Mouse (Mus musculus): ENCODE data around the gene Tspyl2. TPM values are rescaled to one million over a fixed set of nuclear protein-coding genes. Genes with fewer than 3 reads are reported as not detected.
"Not testable (repeated sequence)": the region's sequence is repeated elsewhere in the genome, so short reads cannot be mapped to it uniquely, and the experiment has no call there.

Tspyl2 gene
- polyA plus RNA-seq, 1 experiment from 2014 or later, result 10.7 TPM

DNA sequence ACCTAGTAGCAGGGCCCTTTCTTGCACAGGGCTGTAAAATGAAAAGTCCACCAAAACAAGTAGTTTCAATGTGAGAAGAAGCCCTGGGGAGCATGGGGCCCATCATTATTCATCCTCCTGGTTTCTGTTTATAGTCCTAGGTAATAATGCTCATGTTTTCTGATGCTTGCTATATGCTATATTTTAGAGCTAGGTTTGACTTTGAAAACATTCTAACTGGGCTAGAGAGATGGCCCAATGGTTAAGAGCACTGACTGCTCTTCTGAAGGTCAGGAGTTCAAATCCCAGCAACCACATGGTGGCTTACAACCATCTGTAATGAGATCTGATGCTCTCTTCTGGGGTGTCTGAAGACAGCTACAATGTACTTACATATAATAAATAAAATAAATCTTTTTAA is 12.8 kb downstream of the Tspyl2 start:
- H3K4me2 ChIP-seq; H3K27ac ChIP-seq; H3K9ac ChIP-seq; H3K4me1 ChIP-seq; H3K9me3 ChIP-seq (replicated peaks); H3K27me3 ChIP-seq (replicated peaks); ATAC-seq; H3K36me3 ChIP-seq; H3K4me3 ChIP-seq: not testable (repeated sequence)

DNA sequence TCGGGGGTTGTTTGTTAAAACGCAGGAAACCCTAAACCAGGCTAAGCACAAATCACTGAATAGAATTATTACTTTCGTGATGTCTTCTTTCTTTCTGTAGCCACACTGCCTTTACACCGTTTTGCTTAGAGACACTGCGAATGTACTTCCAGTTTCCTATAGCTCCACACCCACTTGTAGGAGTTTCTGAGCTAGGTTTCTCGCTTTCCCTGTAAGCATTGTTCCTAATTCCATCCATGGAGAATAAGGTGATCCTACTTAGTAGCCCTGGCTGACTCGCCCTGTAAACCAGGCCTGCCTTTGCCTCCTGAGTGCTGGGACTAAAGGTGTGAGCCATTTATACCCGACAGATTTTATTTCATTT is 14.6 kb downstream of the Tspyl2 start:
- WGBS (ENCODE audit: insufficient replicate concordance), result 19% methylated on average over 8 of the region's 8 CpGs
- Histone ChIP-seq H3K36me3 (no peaks in the 10 kb centered on the region), H3K9ac (peak overlapping the region; percentile 48; the same call in 1 of the 2 replicates), H3K4me1 (peaks cover 9% of the 10 kb centered on the region; the same call in 1 of the 2 replicates), H3K9me3 (replicated peaks) (no peaks in the 10 kb centered on the region), H3K27me3 (replicated peaks) (peaks cover 9% of the 10 kb centered on the region; the same call in 1 of the 2 replicates), H3K4me3 (peak overlapping the region; percentile 65), H3K4me2 (peak overlapping the region; percentile 74), H3K27ac (no peak overlapping the region)
- ATAC-seq, result peak; percentile 43

GRCm38 (mm10) chrX:152326996-152327688 is 15.1 kb downstream of the Tspyl2 start, which contains the start of gene Kantr:
Gene Kantr (minus strand): TSS chrX:152327495.
- Histone ChIP-seq H3K27ac (peak within 1 kb of the TSS; percentile 20; the same call in 1 of the 2 replicates), H3K9ac (peak within 1 kb of the TSS; percentile 67), H3K4me3 (peak within 1 kb of the TSS; percentile 65), H3K27me3 (replicated peaks) (peaks cover 9% of the 10 kb centered on the region; the same call in 1 of the 2 replicates), H3K36me3 (no peaks in the 10 kb centered on the region), H3K4me2 (peak within 1 kb of the TSS; percentile 74), H3K4me1 (peaks cover 9% of the 10 kb centered on the region; the same call in 1 of the 2 replicates), H3K9me3 (replicated peaks) (no peaks in the 10 kb centered on the region)
- ATAC-seq, result peak; percentile 100
- 7% methylated on average over 29 of the region's 29 CpGs for WGBS (ENCODE audit: insufficient replicate concordance)

DNA sequence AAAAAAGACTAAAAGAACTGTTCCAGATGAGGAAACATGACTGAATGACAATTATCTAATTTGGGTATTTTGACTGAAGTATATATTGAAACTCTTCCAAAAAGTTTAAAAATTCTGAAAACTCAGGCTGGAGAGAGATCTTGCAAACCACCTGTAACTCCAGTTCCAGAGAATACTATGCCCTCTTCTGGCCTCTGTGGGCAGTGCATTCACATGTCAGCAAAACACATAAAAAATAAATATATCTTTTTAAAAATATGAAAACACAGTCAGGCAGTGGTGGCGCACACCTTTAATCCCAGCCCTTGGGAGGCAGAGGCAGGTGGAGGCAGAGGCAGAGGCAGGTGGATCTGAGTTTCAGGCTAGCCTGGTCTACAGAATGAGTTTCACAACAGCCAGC is 18.6 kb downstream of the Tspyl2 start:
- Histone ChIP-seq H3K4me3 (no peak overlapping the region), H3K27ac (no peak overlapping the region), H3K4me2 (no peak overlapping the region), H3K36me3 (no peaks in the 10 kb centered on the region), H3K9ac (no peak overlapping the region), H3K27me3 (replicated peaks) (peaks cover 6% of the 10 kb centered on the region; the same call in 1 of the 2 replicates), H3K4me1 (peaks cover 9% of the 10 kb centered on the region; the same call in 1 of the 2 replicates), H3K9me3 (replicated peaks) (no peaks in the 10 kb centered on the region)
- 53% methylated on average over 1 of the region's 1 CpGs for WGBS (ENCODE audit: insufficient replicate concordance)
- no peak for ATAC-seq

DNA sequence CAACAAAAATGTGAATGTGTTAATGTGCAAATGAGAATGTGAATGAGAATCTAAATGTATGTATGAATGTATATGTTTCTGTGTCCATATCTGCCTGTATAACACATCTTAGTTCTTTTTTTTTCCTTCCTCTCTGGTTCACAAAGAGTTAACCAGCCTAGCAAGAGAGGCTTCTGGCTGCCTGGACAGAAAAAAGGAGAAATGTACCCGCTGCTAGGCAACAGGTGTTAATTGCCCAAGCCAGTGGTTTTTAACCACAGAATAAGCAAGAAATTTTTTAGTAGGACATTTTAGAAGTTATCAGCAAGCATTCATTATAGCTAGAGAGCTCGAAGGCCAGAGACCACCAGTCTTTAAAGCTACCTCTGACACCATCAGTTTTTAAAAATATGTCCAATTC is 19.4 kb downstream of the Tspyl2 start:
- H3K27me3 ChIP-seq (replicated peaks), result peaks cover 6% of the 10 kb centered on the region; the same call in 1 of the 2 replicates
- H3K27ac ChIP-seq, result no peak overlapping the region
- H3K4me3 ChIP-seq, result no peak overlapping the region
- H3K9ac ChIP-seq, result no peak overlapping the region
- peaks cover 9% of the 10 kb centered on the region; the same call in 1 of the 2 replicates for H3K4me1 ChIP-seq
- no peak overlapping the region for H3K4me2 ChIP-seq
- no peaks in the 10 kb centered on the region for H3K9me3 ChIP-seq (replicated peaks)
- no peak for ATAC-seq
- 50% methylated on average over 2 of the region's 2 CpGs for WGBS (ENCODE audit: insufficient replicate concordance)
- no peaks in the 10 kb centered on the region for H3K36me3 ChIP-seq

GRCm38 (mm10) chrX:152320535-152320934 is 21.7 kb downstream of the Tspyl2 start:
- Histone ChIP-seq H3K27me3 (replicated peaks) (no peaks in the 10 kb centered on the region; the same call in 1 of the 2 replicates), H3K36me3 (no peaks in the 10 kb centered on the region), H3K4me2 (no peak overlapping the region), H3K27ac (no peak overlapping the region), H3K4me3 (no peak overlapping the region), H3K4me1 (no peaks in the 10 kb centered on the region), H3K9me3 (replicated peaks) (no peaks in the 10 kb centered on the region), H3K9ac (no peak overlapping the region)
- ATAC-seq, result no peak
- 64% methylated on average over 4 of the region's 4 CpGs for WGBS (ENCODE audit: insufficient replicate concordance)

DNA sequence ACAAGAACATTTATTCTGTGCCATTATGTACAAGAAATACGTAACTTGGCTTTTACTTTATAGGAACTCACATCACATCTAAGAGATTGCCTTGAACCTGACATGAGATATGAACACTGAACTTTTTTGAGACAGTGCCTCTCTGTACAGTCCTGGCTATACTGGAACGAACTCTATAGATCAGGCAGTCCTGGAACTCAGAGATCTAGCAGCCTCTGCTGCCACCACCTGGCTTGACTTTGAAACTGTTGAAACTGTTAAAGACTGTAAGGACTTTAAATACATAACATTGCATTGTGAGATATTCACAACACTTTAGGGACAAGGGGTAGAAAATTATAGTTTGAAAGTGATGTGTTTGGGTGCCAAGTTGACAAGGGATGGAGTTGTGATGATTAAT is 34.3 kb downstream of the Tspyl2 start:
- no peak overlapping the region for H3K4me3 ChIP-seq
- H3K9me3 ChIP-seq (replicated peaks), result no peaks in the 10 kb centered on the region
- 25% methylated on average over 2 of the region's 2 CpGs for WGBS (ENCODE audit: insufficient replicate concordance)
- no peaks in the 10 kb centered on the region for H3K36me3 ChIP-seq
- peak overlapping the region; percentile 90 for H3K27ac ChIP-seq
- H3K4me2 ChIP-seq, result no peak overlapping the region
- no peak overlapping the region for H3K9ac ChIP-seq
- no peaks in the 10 kb centered on the region for H3K27me3 ChIP-seq (replicated peaks)
- peak; percentile 77 for ATAC-seq
- peaks cover 27% of the 10 kb centered on the region for H3K4me1 ChIP-seq

DNA sequence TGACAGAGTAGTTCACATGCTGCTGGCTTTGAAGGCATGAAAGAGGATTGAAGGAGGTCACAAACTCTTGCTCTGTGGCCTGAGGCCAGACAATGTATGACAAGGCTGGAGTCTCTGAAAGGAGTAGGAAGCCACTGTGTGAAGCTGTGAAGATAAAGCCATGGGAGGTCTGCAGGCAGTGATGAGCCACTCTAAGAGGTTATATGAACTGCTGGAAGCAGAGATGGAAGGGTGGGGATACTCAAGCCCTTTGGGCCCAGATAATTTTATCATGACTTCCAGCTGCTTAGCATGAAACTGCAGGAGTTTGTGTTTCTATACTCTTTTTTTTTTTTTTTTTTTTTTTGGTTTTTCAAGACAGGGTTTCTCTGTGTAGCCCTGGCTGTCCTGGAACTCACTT is 34.9 kb downstream of the Tspyl2 start:
- Histone ChIP-seq H3K27ac (peak overlapping the region; percentile 90), H3K4me2 (peak overlapping the region; percentile 34)

DNA sequence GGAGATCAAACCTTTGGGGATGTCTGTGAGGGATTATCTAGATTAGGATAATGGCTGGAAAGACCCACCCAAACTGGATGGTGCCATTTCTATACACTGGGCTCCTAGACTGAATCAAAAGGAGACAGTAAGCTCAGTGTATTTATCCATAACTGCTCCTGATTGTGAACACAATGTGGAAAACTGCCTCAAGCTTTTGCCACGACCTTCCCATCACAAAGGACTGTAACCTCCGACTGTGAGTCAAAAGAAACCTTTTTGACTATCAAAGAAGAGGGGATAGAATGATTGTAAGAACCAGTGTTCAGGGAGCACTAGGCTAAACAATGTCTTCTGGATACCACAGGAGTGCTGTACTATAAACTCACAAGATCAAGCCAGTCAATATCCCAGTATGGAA is 36.0 kb downstream of the Tspyl2 start:
- H3K27ac ChIP-seq, result peak overlapping the region; percentile 90

More for the DNA sequence above, 34.9 kb downstream of the Tspyl2 start:
- no peaks in the 10 kb centered on the region for H3K36me3 ChIP-seq
- no peaks in the 10 kb centered on the region for H3K27me3 ChIP-seq (replicated peaks)
- peak overlapping the region; percentile 35; the same call in 1 of the 2 replicates for H3K9ac ChIP-seq
- peak; percentile 100 for ATAC-seq
- H3K4me3 ChIP-seq, result no peak overlapping the region
- no peaks in the 10 kb centered on the region for H3K9me3 ChIP-seq (replicated peaks)
- H3K4me1 ChIP-seq, result peaks cover 27% of the 10 kb centered on the region

DNA sequence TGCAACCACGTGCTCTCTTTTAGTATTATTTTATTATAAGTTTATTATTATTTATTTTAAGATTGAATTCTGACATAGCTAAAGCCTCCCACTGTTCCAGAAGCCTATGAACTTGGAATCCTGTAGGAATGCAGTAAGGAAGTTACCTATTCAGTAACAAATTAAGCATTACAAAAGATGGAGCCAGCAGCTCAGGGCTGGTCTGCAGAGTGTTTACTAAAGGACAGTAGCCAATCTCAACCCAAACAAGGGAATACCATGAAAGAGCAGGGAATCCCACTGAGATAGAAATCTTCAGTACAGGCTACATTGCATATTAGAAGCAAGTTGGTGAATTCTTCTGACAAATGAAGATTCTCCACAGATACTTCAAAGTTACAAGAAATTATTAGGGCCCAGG is 55.2 kb downstream of the Tspyl2 start:
- H3K4me1 ChIP-seq; ATAC-seq; H3K4me3 ChIP-seq; H3K27ac ChIP-seq; H3K27me3 ChIP-seq (replicated peaks); H3K9ac ChIP-seq; H3K36me3 ChIP-seq; H3K4me2 ChIP-seq; H3K9me3 ChIP-seq (replicated peaks): not testable (repeated sequence)
- 58% methylated on average over 1 of the region's 1 CpGs for WGBS (ENCODE audit: insufficient replicate concordance)

More for the DNA sequence above, 36.0 kb downstream of the Tspyl2 start:
- Histone ChIP-seq H3K4me2 (no peak overlapping the region), H3K4me1 (peaks cover 27% of the 10 kb centered on the region), H3K36me3 (no peaks in the 10 kb centered on the region), H3K4me3 (no peak overlapping the region), H3K9ac (no peak overlapping the region), H3K9me3 (replicated peaks) (no peaks in the 10 kb centered on the region), H3K27me3 (replicated peaks) (no peaks in the 10 kb centered on the region)
- WGBS (ENCODE audit: insufficient replicate concordance), result 81% methylated on average over 2 of the region's 2 CpGs
- ATAC-seq, result no peak
